Mouse (Mus musculus) limb, embryonic 11.5 days (tissue): ENCODE data around the gene Sbno2. TPM values are rescaled to one million over a fixed set of nuclear protein-coding genes. Genes with fewer than 3 reads are reported as not detected.

Source experiments
- polyA plus RNA-seq: library from polyadenylated mRNA; unstranded; fragments of >200 nt; fragmentation: Nextera tagmentation; extraction: Ambion mirVana; gene quantifications from 2 replicates; pipeline ENCODE4 v1.2.1, GENCODE M21; 2014

The Sbno2 gene
- polyA plus RNA-seq, 1 experiment from 2014 or later, result 8.1 TPM

Other genes with a start within 250 kb of the Sbno2 start
- 16.0 and 19.6 TPM in 2 replicates for gene Prtn3, start 231.1 kb downstream of the Sbno2 start, polyA plus RNA-seq
- 95.1 and 95.7 TPM in 2 replicates for gene Plppr3, start 230.9 kb downstream of the Sbno2 start, polyA plus RNA-seq
- gene Elane, start 219.3 kb downstream of the Sbno2 start, polyA plus RNA-seq, result 0.20 TPM in 1 of 2 replicates, not detected in the other
- not detected in 2 replicates for gene Cfd, start 214.7 kb downstream of the Sbno2 start, polyA plus RNA-seq
- gene Med16, start 196.6 kb downstream of the Sbno2 start, polyA plus RNA-seq, result 43.1 and 43.8 TPM in 2 replicates
- 6.7 TPM in 1 of 2 replicates, not detected in the other for gene Gm26602, start 194.7 kb downstream of the Sbno2 start, polyA plus RNA-seq
- gene Kiss1r, start 188.6 kb downstream of the Sbno2 start, polyA plus RNA-seq, result 0.21 and 0.34 TPM in 2 replicates
- 133 and 138 TPM in 2 replicates for gene R3hdm4, start 184.4 kb downstream of the Sbno2 start, polyA plus RNA-seq
- gene Arid3a, start 178.5 kb downstream of the Sbno2 start, polyA plus RNA-seq, result 11.8 and 12.9 TPM in 2 replicates
- gene Wdr18, start 145.4 kb downstream of the Sbno2 start, polyA plus RNA-seq, result 141 and 144 TPM in 2 replicates
- 0.23 and 0.41 TPM in 2 replicates for gene Grin3b, start 134.9 kb downstream of the Sbno2 start, polyA plus RNA-seq
- gene Tmem259, start 121.2 kb downstream of the Sbno2 start, polyA plus RNA-seq, result 15.7 and 15.9 TPM in 2 replicates
- gene Cnn2, start 117.0 kb downstream of the Sbno2 start, polyA plus RNA-seq, result 250 and 255 TPM in 2 replicates
- 1.3 and 1.4 TPM in 2 replicates for gene Abca7, start 109.1 kb downstream of the Sbno2 start, polyA plus RNA-seq
- gene Arhgap45, start 88.9 kb downstream of the Sbno2 start, polyA plus RNA-seq, result 8.5 and 10.8 TPM in 2 replicates
- gene Polr2e, start 65.8 kb downstream of the Sbno2 start, polyA plus RNA-seq, result 294 and 308 TPM in 2 replicates
- 475 and 534 TPM in 2 replicates for gene Gpx4, start 58.4 kb downstream of the Sbno2 start, polyA plus RNA-seq
- gene Stk11, start 10.2 kb upstream of the Sbno2 start, polyA plus RNA-seq, result 23.6 and 27.1 TPM in 2 replicates
- gene Atp5d, start 33.1 kb upstream of the Sbno2 start, polyA plus RNA-seq, result 416 and 426 TPM in 2 replicates
- gene Cbarp, start 35.3 kb upstream of the Sbno2 start, polyA plus RNA-seq, result 4.7 and 6.5 TPM in 2 replicates
- gene Midn, start 42.7 kb upstream of the Sbno2 start, polyA plus RNA-seq, result 59.3 and 60.9 TPM in 2 replicates
- gene Cirbp, start 60.4 kb upstream of the Sbno2 start, polyA plus RNA-seq, result 67.9 and 68.1 TPM in 2 replicates
- gene 1600002K03Rik, start 67.4 kb upstream of the Sbno2 start, polyA plus RNA-seq, result 5.9 and 7.2 TPM in 2 replicates
- 51.3 and 54.8 TPM in 2 replicates for gene Efna2, start 73.9 kb upstream of the Sbno2 start, polyA plus RNA-seq
- gene Mum1, start 120.9 kb upstream of the Sbno2 start, polyA plus RNA-seq, result 84.6 and 87.1 TPM in 2 replicates
- gene Ndufs7, start 143.6 kb upstream of the Sbno2 start, polyA plus RNA-seq, result 266 and 281 TPM in 2 replicates
- 18.9 and 20.1 TPM in 2 replicates for gene Gamt, start 155.4 kb upstream of the Sbno2 start, polyA plus RNA-seq
- 51.7 and 55.6 TPM in 2 replicates for gene Dazap1, start 155.9 kb upstream of the Sbno2 start, polyA plus RNA-seq
- gene Rps15, start 186.9 kb upstream of the Sbno2 start, polyA plus RNA-seq, result 1,071 TPM in 2 replicates
- gene Apc2, start 190.4 kb upstream of the Sbno2 start, polyA plus RNA-seq, result 4.5 and 5.0 TPM in 2 replicates
- 38.1 and 45.0 TPM in 2 replicates for gene 2310011J03Rik, start 215.0 kb upstream of the Sbno2 start, polyA plus RNA-seq
- gene Pcsk4, start 223.9 kb upstream of the Sbno2 start, polyA plus RNA-seq, result 4.4 and 5.3 TPM in 2 replicates
- gene Reep6, start 224.4 kb upstream of the Sbno2 start, polyA plus RNA-seq, result 5.2 and 7.2 TPM in 2 replicates
- gene Adamtsl5, start 242.8 kb upstream of the Sbno2 start, polyA plus RNA-seq, result 0.28 and 0.41 TPM in 2 replicates